In genomic region chr11:120990126-120990781, GRCm38 (mm10) we compare ENCODE assay signal across 8 mouse cellular contexts. TPM values are rescaled to one million over a fixed set of nuclear protein-coding genes. Genes with fewer than 3 reads are reported as not detected.
DNase-seq lines count a peak whose midpoint lies in the region; ATAC-seq and TF ChIP-seq lines count a peak whose summit lies in the region.

No protein-coding gene starts in this region.

- under 1% methylated on average over 25 of the region's 35 CpGs for WGBS in bone marrow, adult 2 months
- 2% methylated on average over 31 of the region's 35 CpGs for WGBS in forebrain, embryonic 10.5 days
- 1% methylated on average over 33 of the region's 35 CpGs for WGBS in limb, embryonic 13.5 days
- 1% methylated on average over 23 of the region's 35 CpGs for WGBS in midbrain, embryonic 12.5 days
- WGBS in stomach, embryonic 16.5 days, result under 1% methylated on average over 21 of the region's 35 CpGs

- peak overlapping the region; percentile 100 for H3K9ac ChIP-seq in limb, embryonic 13.5 days
- H3K9ac ChIP-seq in midbrain, embryonic 12.5 days (replicated peaks), result peak overlapping the region; percentile 100
- H3K9ac ChIP-seq in stomach, embryonic 16.5 days (ENCODE audit: low read length), result peak overlapping the region; percentile 97

- peak; percentile 29; the same call in 1 of the 2 replicates for ATAC-seq in limb, embryonic 13.5 days (ENCODE audit: low FRiP score, low read depth)
- peak; percentile 55 for ATAC-seq in midbrain, embryonic 12.5 days (ENCODE audit: low FRiP score, low read depth)
- ATAC-seq in stomach, embryonic 16.5 days (ENCODE audit: insufficient read depth, low FRiP score), result peak; percentile 44; the same call in 1 of the 2 replicates

- no peaks in the 10 kb centered on the region for H3K27me3 ChIP-seq in forebrain, embryonic 10.5 days (ENCODE audit: poor library complexity, severe bottlenecking)
- no peaks in the 10 kb centered on the region for H3K27me3 ChIP-seq in limb, embryonic 13.5 days
- H3K27me3 ChIP-seq in midbrain, embryonic 12.5 days, result no peaks in the 10 kb centered on the region
- H3K27me3 ChIP-seq in stomach, embryonic 16.5 days (ENCODE audit: control insufficient read depth, insufficient read depth, low read length), result no peaks in the 10 kb centered on the region

- no peak for DNase-seq in layer of hippocampus, adult 2 months (ENCODE audit: low spot score in 2 of 2)
- DNase-seq in layer of hippocampus, adult 9-10 months (ENCODE audit: low spot score), result no peak
- DNase-seq in forebrain, embryonic 10.5 days (ENCODE audit: extremely low spot score, low spot score), result peak; percentile 47
- peak; percentile 65 for DNase-seq in heart, postnatal 4 days

- H3K4me1 ChIP-seq in bone marrow, adult 2 months (ENCODE audit: control insufficient read depth, insufficient read depth, low read length), result peaks cover 1% of the 10 kb centered on the region; the same call in 1 of the 2 replicates
- H3K4me1 ChIP-seq in forebrain, embryonic 10.5 days, result peaks cover 51% of the 10 kb centered on the region
- H3K4me1 ChIP-seq in limb, embryonic 13.5 days, result peaks cover 44% of the 10 kb centered on the region
- peaks cover 48% of the 10 kb centered on the region for H3K4me1 ChIP-seq in midbrain, embryonic 12.5 days
- H3K4me1 ChIP-seq in stomach, embryonic 16.5 days (ENCODE audit: control insufficient read depth, insufficient read depth, low read length), result peaks cover 27% of the 10 kb centered on the region

- peak overlapping the region; percentile 99 for H3K27ac ChIP-seq in layer of hippocampus, adult 2 months
- peak overlapping the region; percentile 94 for H3K27ac ChIP-seq in bone marrow, adult 2 months (ENCODE audit: control insufficient read depth, insufficient read depth, low read depth, low read length, poor library complexity)
- peak overlapping the region; percentile 100 for H3K27ac ChIP-seq in forebrain, embryonic 10.5 days
- H3K27ac ChIP-seq in limb, embryonic 13.5 days, result peak overlapping the region; percentile 97
- H3K27ac ChIP-seq in midbrain, embryonic 12.5 days (replicated peaks), result peak overlapping the region; percentile 98
- peak overlapping the region; percentile 94 for H3K27ac ChIP-seq in stomach, embryonic 16.5 days (ENCODE audit: low read length)

- peak overlapping the region; percentile 98 for H3K4me3 ChIP-seq in layer of hippocampus, adult 2 months
- H3K4me3 ChIP-seq in bone marrow, adult 2 months (replicated peaks; ENCODE audit: control insufficient read depth, low read depth, low read length), result peak overlapping the region; percentile 88
- H3K4me3 ChIP-seq in forebrain, embryonic 10.5 days, result peak overlapping the region; percentile 100
- H3K4me3 ChIP-seq in limb, embryonic 13.5 days, result peak overlapping the region; percentile 97
- peak overlapping the region; percentile 100 for H3K4me3 ChIP-seq in midbrain, embryonic 12.5 days
- peak overlapping the region; percentile 99 for H3K4me3 ChIP-seq in stomach, embryonic 16.5 days (replicated peaks; ENCODE audit: low read length)

- H3K4me2 ChIP-seq in limb, embryonic 13.5 days (replicated peaks), result peak overlapping the region; percentile 83
- H3K4me2 ChIP-seq in midbrain, embryonic 12.5 days (replicated peaks), result peak overlapping the region; percentile 92
- peak overlapping the region; percentile 93 for H3K4me2 ChIP-seq in stomach, embryonic 16.5 days (ENCODE audit: low read depth, low read length)

- H3K9me3 ChIP-seq in forebrain, embryonic 10.5 days, result no peaks in the 10 kb centered on the region
- no peaks in the 10 kb centered on the region for H3K9me3 ChIP-seq in limb, embryonic 13.5 days
- H3K9me3 ChIP-seq in midbrain, embryonic 12.5 days, result no peaks in the 10 kb centered on the region
- no peaks in the 10 kb centered on the region for H3K9me3 ChIP-seq in stomach, embryonic 16.5 days (replicated peaks; ENCODE audit: control insufficient read depth, low read length)

- TF ChIP-seq POLR2A in bone marrow, adult 2 months (IDR thresholded peaks at IDR 0.05; ENCODE audit: borderline replicate concordance, control insufficient read depth, low read depth, low read length), result no peak

- H3K36me3 ChIP-seq in forebrain, embryonic 10.5 days (replicated peaks), result peaks cover 40% of the 10 kb centered on the region
- H3K36me3 ChIP-seq in limb, embryonic 13.5 days, result peaks cover 17% of the 10 kb centered on the region
- H3K36me3 ChIP-seq in midbrain, embryonic 12.5 days, result peaks cover 13% of the 10 kb centered on the region
- H3K36me3 ChIP-seq in stomach, embryonic 16.5 days (ENCODE audit: control insufficient read depth, insufficient read depth, low read length), result no peaks in the 10 kb centered on the region

- TF ChIP-seq CTCF in layer of hippocampus, adult 2 months (conservative IDR thresholded peaks at IDR 0.05), result no peak
- no peak for TF ChIP-seq CTCF in bone marrow, adult 2 months (IDR thresholded peaks at IDR 0.05; ENCODE audit: control insufficient read depth, insufficient read depth, low read length)

RNA-seq across cellular contexts. Expression of gene Csnk1d, which starts 0.9 kb away (rescaled TPM):
- 100 to 1,000 TPM; 133 to 136 TPM for total RNA-seq in layer of hippocampus, adult 2 months (2021)
- polyA plus RNA-seq in bone marrow, adult 2 months (2011; ENCODE audit: insufficient read depth, insufficient read length, low replicate concordance, missing spikeins), result 35.6 and 58.3 TPM in 2 replicates
- polyA plus RNA-seq in forebrain, embryonic 10.5 days (2016; fragmentation: Nextera tagmentation; extraction: Ambion mirVana), result 120 and 123 TPM in 2 replicates
- total RNA-seq in heart, postnatal 4 days (2021), result 10 to 100 TPM; 84.4 to 91.9 TPM
- 133 and 136 TPM in 2 replicates for polyA plus RNA-seq in limb, embryonic 13.5 days (2015; fragmentation: Nextera tagmentation; extraction: Ambion mirVana)
- polyA plus RNA-seq in midbrain, embryonic 12.5 days (2016; fragmentation: Nextera tagmentation; extraction: Ambion mirVana), result 167 and 170 TPM in 2 replicates
- 104 and 114 TPM in 2 replicates for polyA plus RNA-seq in stomach, embryonic 16.5 days (2015; fragmentation: Nextera tagmentation; extraction: Ambion mirVana)

RNA-seq across cellular contexts. Expression of gene Slc16a3, which starts 42.0 kb away (rescaled TPM):
- 1 to 10 TPM; 1.6 to 1.9 TPM for total RNA-seq in layer of hippocampus, adult 2 months (2021)
- 14.3 and 50.1 TPM in 2 replicates for polyA plus RNA-seq in bone marrow, adult 2 months (2011; ENCODE audit: insufficient read depth, insufficient read length, low replicate concordance, missing spikeins)
- polyA plus RNA-seq in forebrain, embryonic 10.5 days (2016; fragmentation: Nextera tagmentation; extraction: Ambion mirVana), result 147 and 194 TPM in 2 replicates
- 10 to 100 TPM; 13.3 to 22.8 TPM for total RNA-seq in heart, postnatal 4 days (2021)
- polyA plus RNA-seq in limb, embryonic 13.5 days (2015; fragmentation: Nextera tagmentation; extraction: Ambion mirVana), result 84.1 and 94.1 TPM in 2 replicates
- 27.1 and 29.4 TPM in 2 replicates for polyA plus RNA-seq in midbrain, embryonic 12.5 days (2016; fragmentation: Nextera tagmentation; extraction: Ambion mirVana)
- polyA plus RNA-seq in stomach, embryonic 16.5 days (2015; fragmentation: Nextera tagmentation; extraction: Ambion mirVana), result 53.5 and 64.3 TPM in 2 replicates

RNA-seq across cellular contexts. Expression of gene Cd7, which starts 49.0 kb away (rescaled TPM):
- total RNA-seq in layer of hippocampus, adult 2 months (2021), result not detected
- 1.7 and 3.6 TPM in 2 replicates for polyA plus RNA-seq in bone marrow, adult 2 months (2011; ENCODE audit: insufficient read depth, insufficient read length, low replicate concordance, missing spikeins)
- polyA plus RNA-seq in forebrain, embryonic 10.5 days (2016; fragmentation: Nextera tagmentation; extraction: Ambion mirVana), result not detected in 2 replicates
- total RNA-seq in heart, postnatal 4 days (2021), result under 1 TPM in 1 of 2 experiments, not detected in 1; 0.29 TPM
- polyA plus RNA-seq in limb, embryonic 13.5 days (2015; fragmentation: Nextera tagmentation; extraction: Ambion mirVana), result 0.46 TPM in 1 of 2 replicates, not detected in the other
- polyA plus RNA-seq in midbrain, embryonic 12.5 days (2016; fragmentation: Nextera tagmentation; extraction: Ambion mirVana), result not detected in 2 replicates
- polyA plus RNA-seq in stomach, embryonic 16.5 days (2015; fragmentation: Nextera tagmentation; extraction: Ambion mirVana), result 2.2 and 2.3 TPM in 2 replicates

RNA-seq across cellular contexts. Expression of gene Ccdc57, which starts 57.6 kb away (rescaled TPM):
- 1 to 10 TPM; 8.4 to 8.7 TPM for total RNA-seq in layer of hippocampus, adult 2 months (2021)
- polyA plus RNA-seq in bone marrow, adult 2 months (2011; ENCODE audit: insufficient read depth, insufficient read length, low replicate concordance, missing spikeins), result 2.7 and 14.6 TPM in 2 replicates
- polyA plus RNA-seq in forebrain, embryonic 10.5 days (2016; fragmentation: Nextera tagmentation; extraction: Ambion mirVana), result 7.9 and 8.6 TPM in 2 replicates
- 1 to 10 TPM; 2.1 to 2.4 TPM for total RNA-seq in heart, postnatal 4 days (2021)
- 6.4 TPM in 2 replicates for polyA plus RNA-seq in limb, embryonic 13.5 days (2015; fragmentation: Nextera tagmentation; extraction: Ambion mirVana)
- 5.9 and 6.3 TPM in 2 replicates for polyA plus RNA-seq in midbrain, embryonic 12.5 days (2016; fragmentation: Nextera tagmentation; extraction: Ambion mirVana)
- 5.2 and 5.3 TPM in 2 replicates for polyA plus RNA-seq in stomach, embryonic 16.5 days (2015; fragmentation: Nextera tagmentation; extraction: Ambion mirVana)

Comparison
In these comparisons a context has a peak if more than half of its experiments do, and no peak if none do; other contexts are left out.
1. DNase-seq: peak in forebrain, embryonic 10.5 days (single experiment) and heart, postnatal 4 days (single experiment); none in layer of hippocampus, adult 2 months (0 of 2) and layer of hippocampus, adult 9-10 months (single experiment).
2. Peak in every context shown above with its lines, with median percentiles within 50 percentile points of each other: H3K27ac ChIP-seq, H3K4me3 ChIP-seq, ATAC-seq, H3K4me2 ChIP-seq and H3K9ac ChIP-seq.